Mouse (Mus musculus): ENCODE measurements around the gene Pde4d. TPM values are rescaled to one million over a fixed set of nuclear protein-coding genes. Genes with fewer than 3 reads are reported as not detected.

Gene Pde4d
- total and polyA plus RNA-seq, 3 experiments: 18.5 to 18.8 TPM; not detected in 1

GRCm38 (mm10) chr13:109441401-109441973 is 991.7 kb downstream of the Pde4d start:
- Histone ChIP-seq H3K79me2 (ENCODE audit: control insufficient read depth, insufficient read depth, low read length, poor library complexity) (no peaks in the 10 kb centered on the region), H3K27ac (ENCODE audit: control insufficient read depth, low read depth, low read length) (no peak overlapping the region), H3K9me3 (replicated peaks; ENCODE audit: insufficient read depth, low read length) (no peaks in the 10 kb centered on the region), H3K36me3 (ENCODE audit: control insufficient read depth in 1 of 2, insufficient read depth in 2 of 2, low read length in 2 of 2) (no peaks in the 10 kb centered on the region), H3K4me1 (ENCODE audit: control insufficient read depth in 1 of 2, insufficient read depth in 2 of 2, low read length in 2 of 2) (no peaks in the 10 kb centered on the region), H3K9ac (ENCODE audit: control insufficient read depth, low read depth, low read length, poor library complexity, severe bottlenecking) (no peak overlapping the region), H3K27me3 (ENCODE audit: control insufficient read depth in 1 of 2, insufficient read depth in 2 of 2, low read length in 2 of 2) (peaks cover 5% of the 10 kb centered on the region in 2 experiments), H3K4me3 (ENCODE audit: control insufficient read depth in 1 of 2, insufficient read depth in 1 of 2, low read depth in 2 of 2, low read length in 2 of 2) (no peak overlapping the region)
- no peak for DNase-seq (ENCODE audit: low read depth, low spot score)
- TF ChIP-seq ZMIZ1 (IDR thresholded peaks at IDR 0.05; ENCODE audit: low read depth, low read length) (no peak), UBTF (IDR thresholded peaks at IDR 0.05; ENCODE audit: borderline replicate concordance, insufficient read depth, low read depth, low read length) (no peak), CTCF (IDR thresholded peaks at IDR 0.05 in 2 of 3, conservative IDR thresholded peaks at IDR 0.05 in 1 of 3; ENCODE audit: control insufficient read depth in 1 of 3, insufficient read depth in 1 of 3, low read depth in 2 of 3, low read length in 3 of 3, poor library complexity in 1 of 3, severe bottlenecking in 1 of 3) (no peak), CHD2 (IDR thresholded peaks at IDR 0.05; ENCODE audit: low read length) (no peak), GATA1 (IDR thresholded peaks at IDR 0.05; ENCODE audit: low read depth, low read length) (no peak)

- TF ChIP-seq USF2 (IDR thresholded peaks at IDR 0.05; ENCODE audit: borderline replicate concordance in 1 of 2, insufficient read depth in 1 of 2, low read depth in 1 of 2, low read length in 2 of 2) (no peak), ZMIZ1 (IDR thresholded peaks at IDR 0.05; ENCODE audit: low read depth, low read length) (no peak), NELFE (IDR thresholded peaks at IDR 0.05; ENCODE audit: low read depth, low read length) (no peak), CHD2 (IDR thresholded peaks at IDR 0.05; ENCODE audit: low read length) (no peak), MYB (IDR thresholded peaks at IDR 0.05; ENCODE audit: low read depth, low read length) (no peak), POLR2AphosphoS2 (IDR thresholded peaks at IDR 0.05; ENCODE audit: low read length) (no peak), MAZ (IDR thresholded peaks at IDR 0.05; ENCODE audit: low read depth, low read length) (no peak)
- H3K27me3 ChIP-seq (ENCODE audit: control insufficient read depth in 1 of 2, insufficient read depth in 2 of 2, low read length in 2 of 2): peaks cover 2 to 5% of the 10 kb centered on the region in 2 experiments; a peak in 3 of 4 replicates
- no peaks in the 10 kb centered on the region for H3K79me2 ChIP-seq (ENCODE audit: control insufficient read depth, insufficient read depth, low read length, poor library complexity)
- no peaks in the 10 kb centered on the region for H3K36me3 ChIP-seq (ENCODE audit: control insufficient read depth in 1 of 2, insufficient read depth in 2 of 2, low read length in 2 of 2)
- no peak for DNase-seq (ENCODE audit: low read depth, low spot score)
- no peaks in the 10 kb centered on the region for H3K4me1 ChIP-seq (ENCODE audit: control insufficient read depth in 1 of 2, insufficient read depth in 2 of 2, low read length in 2 of 2)
- no peak overlapping the region for H3K9ac ChIP-seq (ENCODE audit: control insufficient read depth, low read depth, low read length, poor library complexity, severe bottlenecking)
- H3K27ac ChIP-seq (ENCODE audit: control insufficient read depth, low read depth, low read length): no peak overlapping the region
- H3K4me3 ChIP-seq (ENCODE audit: control insufficient read depth in 1 of 2, insufficient read depth in 1 of 2, low read depth in 2 of 2, low read length in 2 of 2): no peak overlapping the region
- H3K9me3 ChIP-seq (replicated peaks; ENCODE audit: insufficient read depth, low read length): no peaks in the 10 kb centered on the region
These were observed 996.4 kb downstream of the Pde4d start for GRCm38 (mm10) chr13:109446138-109446537.

- Histone ChIP-seq H3K79me2 (ENCODE audit: control insufficient read depth, insufficient read depth, low read length, poor library complexity) (no peaks in the 10 kb centered on the region), H3K4me3 (ENCODE audit: control insufficient read depth in 1 of 2, insufficient read depth in 1 of 2, low read depth in 2 of 2, low read length in 2 of 2) (no peak overlapping the region), H3K4me1 (ENCODE audit: control insufficient read depth in 1 of 2, insufficient read depth in 2 of 2, low read length in 2 of 2) (no peaks in the 10 kb centered on the region), H3K9ac (ENCODE audit: control insufficient read depth, low read depth, low read length, poor library complexity, severe bottlenecking) (no peak overlapping the region), H3K9me3 (replicated peaks; ENCODE audit: insufficient read depth, low read length) (no peaks in the 10 kb centered on the region), H3K36me3 (ENCODE audit: control insufficient read depth in 1 of 2, insufficient read depth in 2 of 2, low read length in 2 of 2) (no peaks in the 10 kb centered on the region), H3K27ac (ENCODE audit: control insufficient read depth, low read depth, low read length) (no peak overlapping the region), H3K27me3 (ENCODE audit: control insufficient read depth in 1 of 2, insufficient read depth in 2 of 2, low read length in 2 of 2) (peaks cover 2% of the 10 kb centered on the region in 2 experiments; a peak in 1 of 4 replicates)
- no peak for DNase-seq (ENCODE audit: low read depth, low spot score)
- TF ChIP-seq CHD2 (IDR thresholded peaks at IDR 0.05; ENCODE audit: low read length): no peak
- no peak for TF ChIP-seq ELF1 (IDR thresholded peaks at IDR 0.05; ENCODE audit: low read depth, low read length)
- no peak for TF ChIP-seq NRF1 (IDR thresholded peaks at IDR 0.05; ENCODE audit: insufficient read depth, low read depth, low read length, poor library complexity, severe bottlenecking)
- no peak for TF ChIP-seq RCOR1 (IDR thresholded peaks at IDR 0.05; ENCODE audit: low read depth, low read length)
- TF ChIP-seq NELFE (IDR thresholded peaks at IDR 0.05; ENCODE audit: low read depth, low read length): no peak
- TF ChIP-seq ZMIZ1 (IDR thresholded peaks at IDR 0.05; ENCODE audit: low read depth, low read length): no peak
- no peak for TF ChIP-seq POLR2AphosphoS5 (IDR thresholded peaks at IDR 0.05; ENCODE audit: borderline replicate concordance, low read depth, low read length)
- no peak for TF ChIP-seq UBTF (IDR thresholded peaks at IDR 0.05; ENCODE audit: borderline replicate concordance, insufficient read depth, low read depth, low read length)
- no peak for TF ChIP-seq ETS1 (IDR thresholded peaks at IDR 0.05; ENCODE audit: low read depth, low read length)
- TF ChIP-seq MEF2A (IDR thresholded peaks at IDR 0.05; ENCODE audit: extremely low read depth, insufficient replicate concordance, low read depth, low read length, poor library complexity, severe bottlenecking): no peak
- TF ChIP-seq MAZ (IDR thresholded peaks at IDR 0.05; ENCODE audit: low read depth, low read length): no peak
- no peak for TF ChIP-seq CTCF (IDR thresholded peaks at IDR 0.05 in 2 of 3, conservative IDR thresholded peaks at IDR 0.05 in 1 of 3; ENCODE audit: control insufficient read depth in 1 of 3, insufficient read depth in 1 of 3, low read depth in 2 of 3, low read length in 3 of 3, poor library complexity in 1 of 3, severe bottlenecking in 1 of 3)
- no peak for TF ChIP-seq JUND (IDR thresholded peaks at IDR 0.05; ENCODE audit: low read depth, low read length)
- no peak for TF ChIP-seq RAD21 (IDR thresholded peaks at IDR 0.05; ENCODE audit: low read depth, low read length)
These were observed 998.4 kb downstream of the Pde4d start for GRCm38 (mm10) chr13:109448121-109448520.

Measured in MEL (cell line).